Mouse (Mus musculus): Measurements from ENCODE around the gene Ripk4. TPM values are rescaled to one million over a fixed set of nuclear protein-coding genes. Genes with fewer than 3 reads are reported as not detected.

Gene Ripk4
- total and polyA plus RNA-seq, 3 experiments = 0.05 TPM; not detected in 2

- Histone ChIP-seq H3K4me1 (ENCODE audit: insufficient read depth, low read depth, low read length) (no peaks in the 10 kb centered on the region), H3K4me3 (ENCODE audit: low read depth, low read length) (no peak overlapping the region), H3K27me3 (ENCODE audit: insufficient read depth, low read length) (peaks cover 11% of the 10 kb centered on the region; the same call in 1 of the 2 replicates), H3K36me3 (replicated peaks) (no peaks in the 10 kb centered on the region), H3K9me3 (replicated peaks) (no peaks in the 10 kb centered on the region)
- TF ChIP-seq TAL1 (conservative IDR thresholded peaks at IDR 0.05; ENCODE audit: low read depth, low read length) (no peak), GATA1 (IDR thresholded peaks at IDR 0.05; ENCODE audit: borderline replicate concordance, low read length) (no peak), POLR2AphosphoS5 (IDR thresholded peaks at IDR 0.05; ENCODE audit: insufficient replicate concordance, low read depth, low read length) (no peak), CTCF (IDR thresholded peaks at IDR 0.05; ENCODE audit: low read depth, low read length) (no peak), GATA2 (IDR thresholded peaks at IDR 0.05; ENCODE audit: borderline replicate concordance, low read depth, low read length) (no peak)
- DNase-seq (ENCODE audit: low spot score) = no peak
- no peak for ATAC-seq (ENCODE audit: extremely low read depth, insufficient number of reproducible peaks, low FRiP score, poor library complexity, severe bottlenecking)
Measured at GRCm38 (mm10) chr16:97751884-97752283, 11.7 kb downstream of the Ripk4 start.

GRCm38 (mm10) chr16:97748421-97748820 lies 15.2 kb downstream of the Ripk4 start:
- ATAC-seq (ENCODE audit: extremely low read depth, insufficient number of reproducible peaks, low FRiP score, poor library complexity, severe bottlenecking) = no peak
- H3K4me1 ChIP-seq (ENCODE audit: insufficient read depth, low read depth, low read length) = no peaks in the 10 kb centered on the region
- no peak for DNase-seq (ENCODE audit: low spot score)
- no peaks in the 10 kb centered on the region for H3K9me3 ChIP-seq (replicated peaks)
- no peak overlapping the region for H3K4me3 ChIP-seq (ENCODE audit: low read depth, low read length)
- H3K27me3 ChIP-seq (ENCODE audit: insufficient read depth, low read length) = peaks cover 15% of the 10 kb centered on the region; the same call in 1 of the 2 replicates
- H3K36me3 ChIP-seq (replicated peaks) = no peaks in the 10 kb centered on the region
- no peak for TF ChIP-seq POLR2AphosphoS5 (IDR thresholded peaks at IDR 0.05; ENCODE audit: insufficient replicate concordance, low read depth, low read length)
- TF ChIP-seq CTCF (IDR thresholded peaks at IDR 0.05; ENCODE audit: low read depth, low read length) = no peak
- no peak for TF ChIP-seq TAL1 (conservative IDR thresholded peaks at IDR 0.05; ENCODE audit: low read depth, low read length)

DNA sequence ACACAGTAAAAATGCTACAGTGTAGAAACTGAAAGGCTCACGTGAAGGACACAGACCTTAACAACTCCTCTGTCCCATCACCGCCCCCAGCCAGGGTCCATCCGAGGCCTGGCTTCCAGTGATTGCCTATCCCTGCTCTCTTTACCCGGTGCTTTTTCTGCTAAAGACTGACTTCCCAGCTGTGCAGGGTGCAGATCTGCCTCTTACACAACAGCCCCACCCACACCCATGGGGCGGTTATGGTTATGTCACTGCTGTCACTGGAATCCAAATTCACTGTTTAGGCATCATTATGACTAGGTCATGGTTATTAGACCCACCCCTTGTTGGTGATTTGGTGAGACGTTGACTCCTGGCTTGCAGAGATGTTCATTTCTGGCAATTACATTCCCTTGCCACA lies 25.6 kb downstream of the Ripk4 start:
- Histone ChIP-seq H3K9me3 (replicated peaks) (no peaks in the 10 kb centered on the region), H3K36me3 (replicated peaks) (no peaks in the 10 kb centered on the region), H3K4me3 (ENCODE audit: low read depth, low read length) (no peak overlapping the region), H3K4me1 (ENCODE audit: insufficient read depth, low read depth, low read length) (no peaks in the 10 kb centered on the region), H3K27me3 (ENCODE audit: insufficient read depth, low read length) (peaks cover 7% of the 10 kb centered on the region; the same call in 1 of the 2 replicates)
- no peak for TF ChIP-seq GATA1 (IDR thresholded peaks at IDR 0.05; ENCODE audit: borderline replicate concordance, low read length)
- TF ChIP-seq CTCF (IDR thresholded peaks at IDR 0.05; ENCODE audit: low read depth, low read length) = no peak
- DNase-seq (ENCODE audit: low spot score) (no peak), ATAC-seq (ENCODE audit: extremely low read depth, insufficient number of reproducible peaks, low FRiP score, poor library complexity, severe bottlenecking) (no peak)

DNA sequence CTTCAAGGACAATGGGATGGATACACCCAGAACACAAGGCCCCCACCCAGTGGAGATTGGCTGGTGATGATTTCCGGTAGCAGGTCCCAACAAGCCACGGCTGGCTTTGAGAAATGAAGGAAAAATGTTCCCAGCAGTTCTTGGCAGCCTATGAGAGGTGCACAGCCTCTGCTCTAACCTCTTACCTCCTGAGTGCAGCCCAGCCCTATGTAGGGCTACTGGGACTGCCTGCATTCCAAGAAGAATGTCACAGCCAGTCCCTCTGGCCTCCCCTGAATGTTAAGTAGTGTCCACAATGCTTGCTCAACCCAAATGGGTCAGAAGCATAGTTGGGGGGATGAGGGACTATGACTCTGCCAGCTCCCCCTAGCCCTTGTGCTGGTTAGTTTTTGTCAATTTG lies 27.0 kb downstream of the Ripk4 start:
- Histone ChIP-seq H3K9me3 (replicated peaks) (no peaks in the 10 kb centered on the region), H3K36me3 (replicated peaks) (no peaks in the 10 kb centered on the region), H3K4me3 (ENCODE audit: low read depth, low read length) (no peak overlapping the region), H3K27me3 (ENCODE audit: insufficient read depth, low read length) (peaks cover 5% of the 10 kb centered on the region; the same call in 1 of the 2 replicates), H3K4me1 (ENCODE audit: insufficient read depth, low read depth, low read length) (no peaks in the 10 kb centered on the region)
- DNase-seq (ENCODE audit: low spot score) = no peak
- ATAC-seq (ENCODE audit: extremely low read depth, insufficient number of reproducible peaks, low FRiP score, poor library complexity, severe bottlenecking) = no peak
- TF ChIP-seq TAL1 (conservative IDR thresholded peaks at IDR 0.05; ENCODE audit: low read depth, low read length) (no peak), GATA2 (IDR thresholded peaks at IDR 0.05; ENCODE audit: borderline replicate concordance, low read depth, low read length) (no peak)

- no peaks in the 10 kb centered on the region for H3K36me3 ChIP-seq (replicated peaks)
- DNase-seq (ENCODE audit: low spot score) (no peak), ATAC-seq (ENCODE audit: extremely low read depth, insufficient number of reproducible peaks, low FRiP score, poor library complexity, severe bottlenecking) (no peak)
- H3K27me3 ChIP-seq (ENCODE audit: insufficient read depth, low read length) = peaks cover 8% of the 10 kb centered on the region; the same call in 1 of the 2 replicates
- no peak overlapping the region for H3K4me3 ChIP-seq (ENCODE audit: low read depth, low read length)
- TF ChIP-seq GATA2 (IDR thresholded peaks at IDR 0.05; ENCODE audit: borderline replicate concordance, low read depth, low read length) (no peak), POLR2AphosphoS5 (IDR thresholded peaks at IDR 0.05; ENCODE audit: insufficient replicate concordance, low read depth, low read length) (no peak), CTCF (IDR thresholded peaks at IDR 0.05; ENCODE audit: low read depth, low read length) (no peak), TAL1 (conservative IDR thresholded peaks at IDR 0.05; ENCODE audit: low read depth, low read length) (no peak), GATA1 (IDR thresholded peaks at IDR 0.05; ENCODE audit: borderline replicate concordance, low read length) (no peak)
- H3K4me1 ChIP-seq (ENCODE audit: insufficient read depth, low read depth, low read length) = no peaks in the 10 kb centered on the region
- no peaks in the 10 kb centered on the region for H3K9me3 ChIP-seq (replicated peaks)
Measured at GRCm38 (mm10) chr16:97734760-97735322, 28.7 kb downstream of the Ripk4 start.

- Histone ChIP-seq H3K4me3 (ENCODE audit: low read depth, low read length) (no peak overlapping the region), H3K4me1 (ENCODE audit: insufficient read depth, low read depth, low read length) (no peaks in the 10 kb centered on the region), H3K36me3 (replicated peaks) (no peaks in the 10 kb centered on the region), H3K27me3 (ENCODE audit: insufficient read depth, low read length) (peaks cover 8% of the 10 kb centered on the region; the same call in 1 of the 2 replicates), H3K9me3 (replicated peaks) (no peaks in the 10 kb centered on the region)
- ATAC-seq (ENCODE audit: extremely low read depth, insufficient number of reproducible peaks, low FRiP score, poor library complexity, severe bottlenecking) (no peak), DNase-seq (ENCODE audit: low spot score) (no peak)
- TF ChIP-seq GATA2 (IDR thresholded peaks at IDR 0.05; ENCODE audit: borderline replicate concordance, low read depth, low read length) = no peak
- TF ChIP-seq CTCF (IDR thresholded peaks at IDR 0.05; ENCODE audit: low read depth, low read length) = no peak
- TF ChIP-seq POLR2AphosphoS5 (IDR thresholded peaks at IDR 0.05; ENCODE audit: insufficient replicate concordance, low read depth, low read length) = no peak
- TF ChIP-seq TAL1 (conservative IDR thresholded peaks at IDR 0.05; ENCODE audit: low read depth, low read length) = no peak
- TF ChIP-seq GATA1 (IDR thresholded peaks at IDR 0.05; ENCODE audit: borderline replicate concordance, low read length) = no peak
Measured at GRCm38 (mm10) chr16:97733599-97733998, 30.0 kb downstream of the Ripk4 start.

DNA sequence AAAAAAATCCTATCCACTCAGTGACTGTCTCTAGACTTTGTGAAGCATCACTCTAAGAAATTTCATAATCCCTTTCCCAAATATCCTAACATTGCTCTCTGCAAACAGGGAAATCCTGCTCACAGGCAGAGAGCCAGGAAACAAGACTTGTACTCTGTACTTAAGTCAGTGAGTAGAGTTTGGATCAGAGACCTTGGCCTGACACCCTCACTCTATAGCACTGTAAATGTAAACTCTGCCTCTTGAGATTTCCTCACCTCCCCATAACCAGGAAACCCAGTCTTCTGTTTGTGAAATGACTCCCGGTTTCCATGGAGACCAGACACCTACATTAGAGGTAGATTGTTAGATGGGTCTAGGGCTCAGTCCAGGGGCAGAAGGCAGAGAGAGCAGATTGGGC lies 33.3 kb downstream of the Ripk4 start:
- no peak for TF ChIP-seq GATA1 (IDR thresholded peaks at IDR 0.05; ENCODE audit: borderline replicate concordance, low read length)
- TF ChIP-seq POLR2AphosphoS5 (IDR thresholded peaks at IDR 0.05; ENCODE audit: insufficient replicate concordance, low read depth, low read length) = no peak
- no peak for TF ChIP-seq TAL1 (conservative IDR thresholded peaks at IDR 0.05; ENCODE audit: low read depth, low read length)
- no peak for TF ChIP-seq GATA2 (IDR thresholded peaks at IDR 0.05; ENCODE audit: borderline replicate concordance, low read depth, low read length)
- Histone ChIP-seq H3K36me3 (replicated peaks) (no peaks in the 10 kb centered on the region), H3K4me1 (ENCODE audit: insufficient read depth, low read depth, low read length) (no peaks in the 10 kb centered on the region), H3K9me3 (replicated peaks) (no peaks in the 10 kb centered on the region), H3K27me3 (ENCODE audit: insufficient read depth, low read length) (peaks cover 8% of the 10 kb centered on the region; the same call in 1 of the 2 replicates), H3K4me3 (ENCODE audit: low read depth, low read length) (no peak overlapping the region)
- no peak for DNase-seq (ENCODE audit: low spot score)
- no peak for ATAC-seq (ENCODE audit: extremely low read depth, insufficient number of reproducible peaks, low FRiP score, poor library complexity, severe bottlenecking)
